Mouse (Mus musculus) gastrocnemius, adult 2 months (tissue): ENCODE measurements around the gene Lgr4. TPM values are rescaled to one million over a fixed set of nuclear protein-coding genes. Genes with fewer than 3 reads are reported as not detected.

Experiments
- DNase-seq: peaks from one replicate; pipeline ENCODE4 v3.0.0; 2022
- H3K27ac ChIP-seq: fragments of 200-600 bp; 2 replicates; pipeline ENCODE4 v1.8.1; 2022; ENCODE audit warnings: mild to moderate bottlenecking
- H3K4me3 ChIP-seq: fragments of 200-600 bp; 2 replicates; pipeline ENCODE4 v1.8.1; 2022; ENCODE audit warnings: mild to moderate bottlenecking, moderate library complexity
- CTCF ChIP-seq: fragments of 200-600 bp; IDR thresholded peaks from 2 replicates; pipeline ENCODE4 v1.8.1; 2022; ENCODE audit warnings: antibody characterized with exemption, mild to moderate bottlenecking, moderate library complexity
- intact Hi-C: fragments of 180-260 bp; cut with DNase I; formaldehyde crosslinking; loops from one replicate; pipeline ENCODE4 v1.15.1; 2025
- total RNA-seq, 2 experiments: library from RNA; stranded (reverse); gene quantifications; 2 replicates each; pipeline ENCODE4 v1.2.3; 2021

Gene Lgr4
- total RNA-seq, 2 experiments from 2014 or later: 28.9 to 30.4 TPM

- no peak for DNase-seq
- H3K4me3 ChIP-seq: no peak overlapping the region
- TF ChIP-seq CTCF: no peak
- peak overlapping the region; percentile 61 for H3K27ac ChIP-seq
- intact Hi-C loops: loop anchor here (5.0 kb wide), 1 partner anchor 39 kb away; the partner anchor contains the start of gene Lgr4
Measured at GRCm38 (mm10) chr2:109956785-109957184, 39.3 kb downstream of the Lgr4 start.

- Histone ChIP-seq H3K27ac (peak overlapping the region; percentile 74), H3K4me3 (peak overlapping the region; percentile 38)
- TF ChIP-seq CTCF: no peak
- intact Hi-C loops: loop anchor here (5.0 kb wide), 1 partner anchor 42 kb away; the partner anchor contains the start of gene Lgr4
- DNase-seq: peak; percentile 49
Measured at GRCm38 (mm10) chr2:109958692-109959406, 41.4 kb downstream of the Lgr4 start.

GRCm38 (mm10) chr2:109959407-109960075 is 42.1 kb downstream of the Lgr4 start:
- no peak for TF ChIP-seq CTCF
- peak; percentile 35 for DNase-seq
- intact Hi-C loops: loop anchor here (5.0 kb wide), 1 partner anchor 42 kb away; the partner anchor contains the start of gene Lgr4
- Histone ChIP-seq H3K4me3 (peak overlapping the region; percentile 38), H3K27ac (peak overlapping the region; percentile 74)

DNA sequence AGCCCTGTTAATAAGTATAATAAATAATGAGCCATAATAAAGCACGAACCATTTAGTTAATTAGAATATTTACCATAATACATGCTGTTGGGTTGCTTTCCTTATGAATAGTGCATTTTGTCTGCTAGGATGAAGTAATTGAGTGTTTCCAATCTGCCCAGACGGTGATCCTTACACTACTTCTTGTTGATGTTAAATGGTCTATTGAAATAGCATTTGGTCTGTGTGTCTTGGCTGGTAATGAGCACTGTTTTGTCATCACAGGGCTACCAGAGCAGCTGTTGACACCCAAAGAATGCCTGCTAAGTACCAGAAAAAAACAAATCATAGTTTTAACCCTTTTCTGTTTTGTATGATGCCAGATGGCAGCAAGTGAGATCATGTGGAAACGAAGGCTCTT is 42.8 kb downstream of the Lgr4 start:
- H3K27ac ChIP-seq: peak overlapping the region; percentile 74
- no peak for TF ChIP-seq CTCF
- intact Hi-C loops: no loop called here
- no peak overlapping the region for H3K4me3 ChIP-seq
- no peak for DNase-seq

DNA sequence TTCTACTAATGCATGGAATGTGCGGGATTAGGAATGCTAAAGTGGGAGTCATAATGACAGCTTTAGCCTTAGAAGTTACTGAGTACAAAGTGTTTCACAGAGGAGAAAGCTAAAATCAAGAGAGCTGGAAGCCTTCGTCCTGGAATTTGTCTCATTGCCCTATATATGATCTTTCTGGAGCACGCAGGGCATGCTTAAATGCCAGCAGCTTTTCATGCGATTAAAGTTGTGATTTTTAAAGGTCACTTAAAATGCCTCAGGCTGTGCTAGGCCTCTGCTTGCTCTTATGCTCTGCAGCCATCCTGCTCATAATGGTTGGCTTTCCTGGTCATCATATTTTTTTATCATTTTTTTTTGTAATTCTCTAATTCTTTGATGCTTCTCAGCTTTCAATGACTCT is 43.7 kb downstream of the Lgr4 start:
- peak overlapping the region; percentile 29; the same call in 1 of the 2 replicates for H3K27ac ChIP-seq
- H3K4me3 ChIP-seq: no peak overlapping the region
- intact Hi-C loops: no loop called here
- no peak for TF ChIP-seq CTCF
- no peak for DNase-seq

DNA sequence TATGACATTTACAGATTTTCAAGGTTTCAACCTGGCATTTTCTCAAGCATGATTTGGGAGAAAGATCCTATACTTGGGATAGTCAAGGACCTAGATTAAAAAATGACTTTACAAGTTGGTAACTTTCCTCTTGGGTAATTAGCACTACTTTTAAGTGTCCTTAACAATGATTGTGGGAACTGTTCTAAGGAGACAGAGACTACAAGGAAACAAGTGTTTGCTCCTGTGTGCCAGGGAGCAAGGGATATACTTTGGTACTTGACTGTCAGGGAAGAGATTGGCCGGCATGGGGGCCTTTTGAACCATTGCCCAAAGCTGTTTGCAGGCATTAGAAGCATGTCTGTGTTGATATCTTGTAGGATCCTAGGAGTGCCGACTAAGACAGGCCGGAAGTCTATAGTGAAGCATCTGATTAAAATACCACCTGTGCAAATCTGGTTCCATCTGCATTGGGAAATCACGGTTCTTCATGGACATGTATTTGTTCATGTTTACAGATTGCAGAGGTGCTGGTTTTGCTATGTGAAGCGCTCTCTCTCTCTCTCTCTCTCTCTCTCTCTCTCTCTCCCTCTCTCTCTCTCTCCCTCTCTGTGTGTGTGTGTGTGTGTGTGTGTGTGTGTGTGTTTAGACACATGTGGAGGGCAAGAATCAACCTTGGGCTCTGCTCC is 46.3 kb downstream of the Lgr4 start:
- DNase-seq: no peak
- Histone ChIP-seq H3K4me3 (no peak overlapping the region), H3K27ac (no peak overlapping the region)
- TF ChIP-seq CTCF: no peak
- intact Hi-C loops: no loop called here

- no peak overlapping the region for H3K27ac ChIP-seq
- no peak for DNase-seq
- TF ChIP-seq CTCF: no peak
- intact Hi-C loops: no loop called here
- H3K4me3 ChIP-seq: no peak overlapping the region
Measured at GRCm38 (mm10) chr2:109965753-109966420, 48.4 kb downstream of the Lgr4 start.

- Histone ChIP-seq H3K4me3 (no peak overlapping the region), H3K27ac (no peak overlapping the region)
- TF ChIP-seq CTCF: no peak
- no peak for DNase-seq
- intact Hi-C loops: no loop called here
Measured at GRCm38 (mm10) chr2:109966863-109967262, 49.4 kb downstream of the Lgr4 start.

GRCm38 (mm10) chr2:109969381-109969780 is 51.9 kb downstream of the Lgr4 start:
- intact Hi-C loops: no loop called here
- DNase-seq: no peak
- TF ChIP-seq CTCF: no peak
- Histone ChIP-seq H3K4me3 (no peak overlapping the region), H3K27ac (no peak overlapping the region)

GRCm38 (mm10) chr2:109969926-109970532 is 52.6 kb downstream of the Lgr4 start:
- Histone ChIP-seq H3K4me3 (no peak overlapping the region), H3K27ac (no peak overlapping the region)
- DNase-seq: no peak
- no peak for TF ChIP-seq CTCF
- intact Hi-C loops: loop anchor here (5.0 kb wide), 1 partner anchor 53 kb away; the partner anchor contains the start of gene Lgr4

DNA sequence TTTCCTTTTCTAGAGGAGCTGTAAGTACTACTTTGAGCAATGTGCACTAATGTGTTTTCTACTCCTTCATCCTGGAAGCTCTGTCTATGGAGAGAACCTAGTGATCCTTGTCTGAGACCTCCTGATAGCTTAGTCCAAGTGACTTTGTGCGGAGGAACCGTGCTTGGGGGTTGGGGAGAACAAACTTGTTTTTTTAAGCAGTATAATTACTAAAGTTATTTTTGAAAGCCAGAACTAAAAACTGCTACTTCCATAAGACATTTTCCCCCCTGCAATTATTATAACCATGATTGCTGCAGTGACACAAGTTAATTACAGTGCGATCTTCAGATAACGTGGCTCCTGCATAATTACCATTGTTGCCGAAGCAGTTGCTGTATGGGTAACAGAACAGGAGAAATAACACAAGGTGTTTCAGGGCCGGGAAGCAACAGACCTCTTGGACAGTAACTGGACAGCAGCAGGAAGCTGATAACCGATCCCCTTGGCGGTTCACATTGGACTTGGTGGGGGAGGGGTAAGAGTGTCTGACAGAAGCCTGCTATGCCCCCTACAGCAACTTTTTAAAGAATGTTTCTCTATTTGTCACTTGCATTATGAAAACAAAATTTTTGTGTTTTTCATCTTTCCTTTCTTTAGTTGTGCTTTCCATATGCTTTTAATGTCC is 53.4 kb downstream of the Lgr4 start:
- H3K4me3 ChIP-seq: no peak overlapping the region
- peak; percentile 54 for DNase-seq
- intact Hi-C loops: loop anchor here (5.0 kb wide), 1 partner anchor 54 kb away; the partner anchor contains the start of gene Lgr4
- TF ChIP-seq CTCF: peak; percentile 27; the same call in 1 of the 2 replicates
- 0 out of 2 replicates have a peak overlapping the region, but pooled peaks have one; percentile 32 for H3K27ac ChIP-seq
